Mouse (Mus musculus) E14TG2a.4 (cell line): ENCODE measurements around the gene Ntrk3.

Experiments
- H3K27me3 ChIP-seq: 2 replicates; pipeline ENCODE4 v1.6.1; 2014; ENCODE audit warnings: low read length, control low read depth; ENCODE audit not compliant: insufficient read depth
- H3K36me3 ChIP-seq: 2 replicates; pipeline ENCODE4 v1.6.1; 2014; ENCODE audit warnings: low read length, control low read depth; ENCODE audit not compliant: insufficient read depth
- H3K4me1 ChIP-seq: replicated peaks from 2 replicates; pipeline ENCODE4 v1.6.1; 2014; ENCODE audit warnings: low read depth, low read length, control low read depth
- H3K4me3 ChIP-seq: replicated peaks from 2 replicates; pipeline ENCODE4 v1.5.1; 2014; ENCODE audit warnings: mild to moderate bottlenecking, low read length
- H3K9me3 ChIP-seq: 2 replicates; pipeline ENCODE4 v1.6.1; 2014; ENCODE audit warnings: low read length, control low read depth
- CTCF ChIP-seq: conservative IDR thresholded peaks from 2 replicates; pipeline ENCODE4 v1.5.1; 2014; ENCODE audit warnings: low read length
- NANOG ChIP-seq: IDR thresholded peaks from 2 replicates; pipeline ENCODE4 v1.6.1; 2014; ENCODE audit warnings: borderline replicate concordance, low read length, mixed read lengths
- POU5F1 ChIP-seq: IDR thresholded peaks from 2 replicates; pipeline ENCODE4 v1.6.1; 2014; ENCODE audit warnings: low read length, borderline replicate concordance

The Ntrk3 gene

DNA sequence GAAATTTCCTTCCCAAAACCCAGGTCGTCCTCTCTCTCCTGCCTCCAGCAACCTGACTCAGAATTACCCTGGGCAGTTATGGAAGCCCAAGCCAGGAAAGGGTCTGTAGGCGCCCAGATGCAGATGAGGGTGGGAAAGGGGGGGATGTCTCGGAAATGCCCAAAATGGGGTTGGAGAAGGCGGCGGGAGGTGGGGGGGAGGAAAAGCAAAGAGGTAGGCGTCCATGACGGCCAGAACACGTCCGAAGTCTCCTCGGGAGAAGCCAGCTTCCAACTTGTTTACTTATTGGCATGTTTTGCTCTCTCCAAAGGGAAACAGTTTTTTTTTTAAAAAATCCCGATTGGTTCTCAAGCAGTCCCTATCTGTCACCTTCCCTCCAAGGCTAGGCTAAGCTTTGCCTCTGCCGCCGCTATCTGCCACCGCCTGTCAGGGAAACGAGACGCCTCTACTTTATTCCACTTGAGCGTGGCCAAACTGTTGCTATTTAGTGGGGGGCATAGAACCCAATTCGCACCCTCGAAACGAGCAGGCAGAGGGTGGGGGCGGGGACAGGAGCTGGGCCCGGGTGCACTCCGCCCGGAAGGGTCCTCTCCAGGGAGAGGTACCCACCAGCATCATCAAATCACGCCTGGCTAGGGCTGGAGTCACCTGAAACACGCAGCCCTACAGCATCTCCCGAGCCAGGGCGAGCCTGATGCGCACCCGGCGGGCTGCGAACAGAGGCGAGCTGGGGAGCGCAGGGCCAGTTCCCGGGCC is 160.9 kb downstream of the Ntrk3 start:
- Histone ChIP-seq H3K4me3 (peak overlapping the region; percentile 60), H3K27me3 (peaks cover 95% of the 10 kb centered on the region), H3K4me1 (peaks cover 30% of the 10 kb centered on the region), H3K36me3 (no peaks in the 10 kb centered on the region), H3K9me3 (peaks cover 8% of the 10 kb centered on the region; the same call in 1 of the 2 replicates)
- TF ChIP-seq NANOG (no peak), POU5F1 (no peak), CTCF (no peak)

- Histone ChIP-seq H3K4me3 (no peak overlapping the region), H3K9me3 (peaks cover 8% of the 10 kb centered on the region; the same call in 1 of the 2 replicates), H3K36me3 (no peaks in the 10 kb centered on the region), H3K4me1 (peaks cover 30% of the 10 kb centered on the region), H3K27me3 (peaks cover 95% of the 10 kb centered on the region)
- TF ChIP-seq NANOG = no peak
- no peak for TF ChIP-seq CTCF
- no peak for TF ChIP-seq POU5F1
These were observed 161.6 kb downstream of the Ntrk3 start for GRCm38 (mm10) chr7:78576169-78576568.

GRCm38 (mm10) chr7:78575556-78575955 is 162.3 kb downstream of the Ntrk3 start:
- H3K4me1 ChIP-seq = peaks cover 30% of the 10 kb centered on the region
- peaks cover 93% of the 10 kb centered on the region for H3K27me3 ChIP-seq
- peaks cover 8% of the 10 kb centered on the region; the same call in 1 of the 2 replicates for H3K9me3 ChIP-seq
- no peak overlapping the region for H3K4me3 ChIP-seq
- H3K36me3 ChIP-seq = no peaks in the 10 kb centered on the region
- TF ChIP-seq POU5F1 = no peak
- TF ChIP-seq NANOG = no peak
- TF ChIP-seq CTCF = no peak

DNA sequence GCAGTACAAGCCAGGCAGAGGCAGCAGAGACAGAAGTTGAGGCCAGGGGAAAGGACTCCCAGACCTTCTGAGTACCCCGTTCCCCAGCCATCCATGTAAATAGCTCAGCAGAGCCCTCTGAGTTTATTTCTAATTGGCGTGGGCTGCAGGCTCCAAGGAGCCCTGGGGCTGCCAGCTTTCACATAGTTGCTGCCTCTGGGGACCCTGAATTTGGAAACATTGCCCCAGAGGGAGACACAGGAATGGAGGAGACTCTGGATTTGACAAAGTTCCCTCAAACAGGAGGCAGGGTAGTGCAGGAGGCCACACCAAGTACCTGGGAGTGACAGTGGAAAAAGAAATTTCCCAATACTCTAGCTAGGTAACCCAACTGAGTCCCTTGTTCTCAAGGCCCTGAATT is 166.6 kb downstream of the Ntrk3 start:
- no peak for TF ChIP-seq NANOG
- no peak for TF ChIP-seq POU5F1
- TF ChIP-seq CTCF = no peak
- Histone ChIP-seq H3K4me1 (peaks cover 7% of the 10 kb centered on the region; the same call in 1 of the 2 replicates), H3K4me3 (no peak overlapping the region), H3K27me3 (peaks cover 79% of the 10 kb centered on the region), H3K36me3 (no peaks in the 10 kb centered on the region), H3K9me3 (peaks cover 8% of the 10 kb centered on the region; the same call in 1 of the 2 replicates)

- TF ChIP-seq CTCF = no peak
- TF ChIP-seq NANOG = no peak
- no peak for TF ChIP-seq POU5F1
- Histone ChIP-seq H3K27me3 (peaks cover 60% of the 10 kb centered on the region), H3K4me1 (0 out of 2 replicates have a peak, but pooled peaks cover 5% of the 10 kb centered on the region), H3K4me3 (no peak overlapping the region), H3K9me3 (no peaks in the 10 kb centered on the region), H3K36me3 (no peaks in the 10 kb centered on the region)
These were observed 168.6 kb downstream of the Ntrk3 start for GRCm38 (mm10) chr7:78569255-78569618.

DNA sequence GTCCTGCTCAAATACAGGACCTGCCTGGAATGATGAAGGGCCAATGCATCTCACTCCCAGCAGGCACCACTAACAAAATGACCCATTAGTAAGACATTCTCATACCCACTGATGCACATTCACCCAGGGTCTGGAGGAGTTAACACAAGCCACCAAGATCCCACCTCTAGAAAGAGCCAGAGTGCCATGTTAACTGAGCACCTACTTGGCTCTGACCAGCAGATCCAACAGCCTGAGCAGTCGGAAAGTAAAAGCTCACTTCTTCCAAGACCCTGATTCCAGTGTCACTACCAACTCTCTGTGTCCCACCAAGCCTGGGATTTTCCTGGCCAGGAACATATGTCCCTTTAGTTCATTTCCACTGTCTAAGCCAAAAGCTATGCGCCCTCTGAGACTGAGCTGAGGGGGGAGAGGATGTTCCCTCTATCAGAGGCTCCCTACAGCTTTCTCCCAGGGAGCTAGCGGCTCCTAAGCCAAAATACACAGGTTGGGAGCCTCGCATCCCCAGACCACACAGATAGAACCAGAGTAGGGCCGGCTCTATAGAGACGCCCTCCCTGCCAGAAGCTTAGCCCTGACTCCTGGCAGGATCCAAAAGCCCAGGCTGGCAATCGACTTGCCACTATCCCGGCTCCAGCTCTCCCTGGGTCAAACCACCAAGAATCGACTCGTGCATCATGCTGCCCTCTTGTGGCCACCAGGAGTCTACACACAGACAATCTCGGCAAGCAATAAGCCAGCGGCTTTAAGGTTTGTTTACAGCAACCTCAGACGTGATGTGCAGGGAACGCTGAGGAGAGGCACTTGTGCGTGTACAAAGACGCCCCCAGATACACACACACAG is 169.2 kb downstream of the Ntrk3 start:
- no peaks in the 10 kb centered on the region for H3K9me3 ChIP-seq
- H3K4me3 ChIP-seq = no peak overlapping the region
- TF ChIP-seq POU5F1 = no peak
- TF ChIP-seq CTCF = peak; percentile 76
- no peak for TF ChIP-seq NANOG

DNA sequence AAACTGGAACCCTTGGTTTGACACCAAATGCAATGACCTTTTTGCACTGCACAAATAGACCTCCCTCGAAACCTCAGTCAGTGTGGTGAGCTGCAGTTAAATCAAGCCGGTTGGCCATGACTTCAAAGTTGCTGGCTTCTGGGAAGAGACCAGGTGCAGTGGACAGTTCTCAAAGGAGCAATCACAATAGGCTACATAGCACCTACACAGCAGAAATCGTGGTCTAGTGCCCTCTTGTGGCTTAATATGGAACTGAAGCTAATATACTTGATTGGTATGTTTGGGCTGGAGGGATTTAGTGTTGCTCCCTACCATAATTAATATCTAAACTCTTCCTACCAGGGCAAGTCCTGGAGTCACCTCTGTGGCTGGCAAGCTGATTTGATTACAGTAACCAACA is 171.2 kb downstream of the Ntrk3 start:
- Histone ChIP-seq H3K4me1 (0 out of 2 replicates have a peak, but pooled peaks cover 5% of the 10 kb centered on the region), H3K9me3 (no peaks in the 10 kb centered on the region)
- TF ChIP-seq CTCF (peak; percentile 90), NANOG (no peak), POU5F1 (no peak)

More for the DNA sequence above, 169.2 kb downstream of the Ntrk3 start:
- no peaks in the 10 kb centered on the region for H3K36me3 ChIP-seq
- 0 out of 2 replicates have a peak, but pooled peaks cover 5% of the 10 kb centered on the region for H3K4me1 ChIP-seq
- peaks cover 54% of the 10 kb centered on the region for H3K27me3 ChIP-seq

DNA sequence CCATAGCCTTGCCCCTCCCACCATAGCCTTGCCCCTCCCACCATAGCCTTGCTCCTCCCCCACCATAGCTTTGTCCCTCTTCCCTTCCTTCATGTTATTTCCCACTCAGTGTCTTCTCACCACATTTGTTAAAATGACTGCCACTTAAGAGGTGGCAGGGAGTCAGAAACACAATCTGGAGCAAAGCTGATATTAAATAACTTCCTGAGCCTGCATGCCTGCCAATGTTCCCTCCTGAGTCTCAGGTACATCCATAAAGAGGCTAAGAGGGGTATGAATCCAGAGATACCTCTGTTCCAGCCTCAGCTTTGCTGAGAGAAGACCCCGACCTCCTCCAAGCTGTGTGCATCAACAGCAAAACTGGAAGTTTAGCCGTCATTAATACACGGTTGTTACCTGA is 172.4 kb downstream of the Ntrk3 start:
- Histone ChIP-seq H3K4me1 (0 out of 2 replicates have a peak, but pooled peaks cover 5% of the 10 kb centered on the region), H3K9me3 (no peaks in the 10 kb centered on the region), H3K36me3 (no peaks in the 10 kb centered on the region), H3K4me3 (no peak overlapping the region), H3K27me3 (peaks cover 26% of the 10 kb centered on the region)
- TF ChIP-seq POU5F1 (no peak), NANOG (no peak), CTCF (no peak)

More for the DNA sequence above, 171.2 kb downstream of the Ntrk3 start:
- H3K4me3 ChIP-seq = no peak overlapping the region
- H3K27me3 ChIP-seq = peaks cover 35% of the 10 kb centered on the region
- H3K36me3 ChIP-seq = no peaks in the 10 kb centered on the region
